ENCODE assay signal across 13 mouse cellular contexts in the genomic region with DNA sequence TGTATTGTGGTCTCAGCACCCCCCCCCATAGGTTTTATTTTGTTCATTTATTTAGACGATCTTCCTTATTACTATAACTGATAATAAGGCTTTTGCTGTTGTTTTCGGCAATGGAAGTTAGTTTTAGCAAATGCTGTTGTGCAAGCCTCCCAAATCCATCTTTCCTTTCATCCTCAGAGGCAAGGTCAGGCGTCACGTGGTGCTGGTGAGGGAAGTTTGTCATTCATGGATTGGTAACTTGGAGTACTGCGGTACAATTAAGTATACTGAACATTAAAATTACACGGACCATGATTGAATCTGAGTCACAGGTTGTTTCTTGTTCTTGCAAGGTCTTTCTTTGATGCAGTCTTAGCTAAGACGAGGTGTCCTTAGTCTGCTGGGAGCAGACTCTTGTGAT.
"Had no signal": no experiment of that assay in that cellular context is flagged by ENCODE, and none has a peak within 500 bp of the region (broad histone marks: within the 10 kb centered on the region; RNA-seq: fewer than 3 reads in every experiment).

No protein-coding gene starts in this region.

- DNase-seq: gastrocnemius, adult 2 months; gastrocnemius, postnatal 10 days; gastrocnemius, postnatal 25 days; heart, adult 18-20 months; heart, postnatal 10 days; heart, postnatal 4 days; kidney, adult 18-20 months; kidney, adult 8-10 months; kidney, postnatal 10 days; kidney, postnatal 25 days; layer of hippocampus, adult 9-11 months; layer of hippocampus, postnatal 36 days; left cerebral cortex, postnatal 4 days had no signal
